Mouse (Mus musculus): ENCODE measurements around the gene Pgghg. TPM values are rescaled to one million over a fixed set of nuclear protein-coding genes. Genes with fewer than 3 reads are reported as not detected.

The Pgghg gene
- total and polyA plus RNA-seq, 3 experiments = 3.0 to 7.2 TPM; not detected in 1

- Histone ChIP-seq H3K9ac (ENCODE audit: control insufficient read depth, low read depth, low read length, poor library complexity, severe bottlenecking) (no peak overlapping the region), H3K4me1 (ENCODE audit: control insufficient read depth in 1 of 2, insufficient read depth in 2 of 2, low read length in 2 of 2) (peaks cover 0 to 29% of the 10 kb centered on the region in 2 experiments; a peak in 3 of 4 replicates)
These were observed 10.6 kb downstream of the Pgghg start for GRCm38 (mm10) chr7:140951765-140952164.

GRCm38 (mm10) chr7:140952441-140952840 is 11.2 kb downstream of the Pgghg start:
- H3K27ac ChIP-seq (ENCODE audit: control insufficient read depth, low read depth, low read length) = no peak overlapping the region
- no peaks in the 10 kb centered on the region for H3K27me3 ChIP-seq (ENCODE audit: control insufficient read depth in 1 of 2, insufficient read depth in 2 of 2, low read length in 2 of 2)
- H3K4me3 ChIP-seq (ENCODE audit: control insufficient read depth in 1 of 2, insufficient read depth in 1 of 2, low read depth in 2 of 2, low read length in 2 of 2) = no peak overlapping the region
- H3K9me3 ChIP-seq (replicated peaks; ENCODE audit: insufficient read depth, low read length) = no peaks in the 10 kb centered on the region
- peaks cover 29% of the 10 kb centered on the region for H3K79me2 ChIP-seq (ENCODE audit: control insufficient read depth, insufficient read depth, low read length, poor library complexity)
- H3K9ac ChIP-seq (ENCODE audit: control insufficient read depth, low read depth, low read length, poor library complexity, severe bottlenecking) = no peak overlapping the region
- TF ChIP-seq USF1 (IDR thresholded peaks at IDR 0.05; ENCODE audit: low read depth, low read length) (no peak), JUND (IDR thresholded peaks at IDR 0.05; ENCODE audit: low read depth, low read length) (no peak)
- H3K36me3 ChIP-seq (ENCODE audit: control insufficient read depth in 1 of 2, insufficient read depth in 2 of 2, low read length in 2 of 2) = peaks cover 0 to 14% of the 10 kb centered on the region in 2 experiments; a peak in 2 of 4 replicates
- DNase-seq (ENCODE audit: low read depth, low spot score) = no peak
- peaks cover 0 to 22% of the 10 kb centered on the region in 2 experiments; a peak in 3 of 4 replicates for H3K4me1 ChIP-seq (ENCODE audit: control insufficient read depth in 1 of 2, insufficient read depth in 2 of 2, low read length in 2 of 2)

More at GRCm38 (mm10) chr7:140951765-140952164, 10.6 kb downstream of the Pgghg start:
- H3K36me3 ChIP-seq (ENCODE audit: control insufficient read depth in 1 of 2, insufficient read depth in 2 of 2, low read length in 2 of 2) = peaks cover 0 to 18% of the 10 kb centered on the region in 2 experiments; a peak in 2 of 4 replicates
- TF ChIP-seq RAD21 (IDR thresholded peaks at IDR 0.05; ENCODE audit: low read depth, low read length) = no peak
- no peak for TF ChIP-seq ELF1 (IDR thresholded peaks at IDR 0.05; ENCODE audit: low read depth, low read length)
- TF ChIP-seq JUND (IDR thresholded peaks at IDR 0.05; ENCODE audit: low read depth, low read length) = no peak
- no peak for TF ChIP-seq ZNF384 (IDR thresholded peaks at IDR 0.05; ENCODE audit: low read depth, low read length)
- no peak for TF ChIP-seq EP300 (IDR thresholded peaks at IDR 0.05; ENCODE audit: low read depth in 1 of 2, low read length in 2 of 2)
- no peak for TF ChIP-seq USF2 (IDR thresholded peaks at IDR 0.05; ENCODE audit: borderline replicate concordance in 1 of 2, insufficient read depth in 1 of 2, low read depth in 1 of 2, low read length in 2 of 2)
- TF ChIP-seq MYC (IDR thresholded peaks at IDR 0.05; ENCODE audit: low read depth, low read length) = no peak
- no peak for TF ChIP-seq GATA1 (IDR thresholded peaks at IDR 0.05; ENCODE audit: low read depth, low read length)
- no peak for TF ChIP-seq ETS1 (IDR thresholded peaks at IDR 0.05; ENCODE audit: low read depth, low read length)
- TF ChIP-seq SMC3 (IDR thresholded peaks at IDR 0.05; ENCODE audit: low read depth, low read length) = no peak
- TF ChIP-seq NRF1 (IDR thresholded peaks at IDR 0.05; ENCODE audit: insufficient read depth, low read depth, low read length, poor library complexity, severe bottlenecking) = no peak
- TF ChIP-seq MEF2A (IDR thresholded peaks at IDR 0.05; ENCODE audit: extremely low read depth, insufficient replicate concordance, low read depth, low read length, poor library complexity, severe bottlenecking) = no peak
- TF ChIP-seq ZKSCAN1 (IDR thresholded peaks at IDR 0.05; ENCODE audit: low read depth, low read length) = no peak
- H3K27ac ChIP-seq (ENCODE audit: control insufficient read depth, low read depth, low read length) = no peak overlapping the region
- H3K9me3 ChIP-seq (replicated peaks; ENCODE audit: insufficient read depth, low read length) = no peaks in the 10 kb centered on the region
- DNase-seq (ENCODE audit: low read depth, low spot score) = no peak
- H3K79me2 ChIP-seq (ENCODE audit: control insufficient read depth, insufficient read depth, low read length, poor library complexity) = peaks cover 29% of the 10 kb centered on the region
- H3K27me3 ChIP-seq (ENCODE audit: control insufficient read depth in 1 of 2, insufficient read depth in 2 of 2, low read length in 2 of 2) = no peaks in the 10 kb centered on the region
- no peak overlapping the region for H3K4me3 ChIP-seq (ENCODE audit: control insufficient read depth in 1 of 2, insufficient read depth in 1 of 2, low read depth in 2 of 2, low read length in 2 of 2)

All from MEL (cell line).